Mouse (Mus musculus): ENCODE measurements around the gene Eif2ak3.
A peak's percentile ranks its signal among the peaks of the same experiment; 100 is the strongest.

The Eif2ak3 gene

GRCm38 (mm10) chr6:70831179-70831839 is 13.0 kb upstream of the Eif2ak3 start:
- DNase-seq = no peak

GRCm38 (mm10) chr6:70837297-70837696 is 7.0 kb upstream of the Eif2ak3 start:
- DNase-seq = no peak

- peak in 1 of 2 experiments; percentile 11 for DNase-seq
These were observed 5.8 kb upstream of the Eif2ak3 start for GRCm38 (mm10) chr6:70838532-70838931.

- DNase-seq = no peak
These were observed 4.0 kb upstream of the Eif2ak3 start for GRCm38 (mm10) chr6:70840281-70840680.

GRCm38 (mm10) chr6:70842991-70843390 is 1.3 kb upstream of the Eif2ak3 start:
- DNase-seq = peak in 1 of 2 experiments; percentile 16

GRCm38 (mm10) chr6:70844896-70845646 is 756 bp downstream of the Eif2ak3 start:
- peak in 1 of 2 experiments; percentile 71 for DNase-seq

- DNase-seq = no peak
These were observed 3.1 kb downstream of the Eif2ak3 start for GRCm38 (mm10) chr6:70847386-70847785.

- DNase-seq = no peak
These were observed 9.1 kb downstream of the Eif2ak3 start for GRCm38 (mm10) chr6:70853371-70853770.

- no peak for DNase-seq
These were observed 11.4 kb downstream of the Eif2ak3 start for GRCm38 (mm10) chr6:70855529-70856309.

- DNase-seq = no peak
These were observed 18.4 kb downstream of the Eif2ak3 start for GRCm38 (mm10) chr6:70862726-70863125.

- no peak for DNase-seq
These were observed 20.0 kb downstream of the Eif2ak3 start for GRCm38 (mm10) chr6:70864285-70864684.

GRCm38 (mm10) chr6:70866761-70867160 is 22.4 kb downstream of the Eif2ak3 start:
- DNase-seq = no peak

- DNase-seq = no peak
These were observed 23.0 kb downstream of the Eif2ak3 start for GRCm38 (mm10) chr6:70867297-70867696.

- DNase-seq = no peak
These were observed 27.2 kb downstream of the Eif2ak3 start for GRCm38 (mm10) chr6:70871511-70871980.

- DNase-seq = peak in 1 of 2 experiments; percentile 33
These were observed 27.8 kb downstream of the Eif2ak3 start for GRCm38 (mm10) chr6:70872128-70872527.

- DNase-seq = no peak
These were observed 28.3 kb downstream of the Eif2ak3 start for GRCm38 (mm10) chr6:70872570-70872969.

- peak in 1 of 2 experiments; percentile 32 for DNase-seq
These were observed 29.9 kb downstream of the Eif2ak3 start for GRCm38 (mm10) chr6:70874035-70874775.

- no peak for DNase-seq
These were observed 30.7 kb downstream of the Eif2ak3 start for GRCm38 (mm10) chr6:70875017-70875416.

GRCm38 (mm10) chr6:70880714-70881304 is 36.5 kb downstream of the Eif2ak3 start:
- peak; percentile 85 to 91 for DNase-seq

- no peak for DNase-seq
These were observed 43.7 kb downstream of the Eif2ak3 start for GRCm38 (mm10) chr6:70887993-70888392.

- DNase-seq = no peak
These were observed 53.9 kb downstream of the Eif2ak3 start for GRCm38 (mm10) chr6:70898166-70898565.

GRCm38 (mm10) chr6:70899594-70900003 is 55.3 kb downstream of the Eif2ak3 start:
- DNase-seq = no peak
